Mouse (Mus musculus): ENCODE measurements at regions not wholly inside any gene's neighbourhood (a gene's known extent, or its start where the extent isn't known, plus 50 kb on each side); places are given as distances from the start of the nearest gene placed in this dataset.

DNA sequence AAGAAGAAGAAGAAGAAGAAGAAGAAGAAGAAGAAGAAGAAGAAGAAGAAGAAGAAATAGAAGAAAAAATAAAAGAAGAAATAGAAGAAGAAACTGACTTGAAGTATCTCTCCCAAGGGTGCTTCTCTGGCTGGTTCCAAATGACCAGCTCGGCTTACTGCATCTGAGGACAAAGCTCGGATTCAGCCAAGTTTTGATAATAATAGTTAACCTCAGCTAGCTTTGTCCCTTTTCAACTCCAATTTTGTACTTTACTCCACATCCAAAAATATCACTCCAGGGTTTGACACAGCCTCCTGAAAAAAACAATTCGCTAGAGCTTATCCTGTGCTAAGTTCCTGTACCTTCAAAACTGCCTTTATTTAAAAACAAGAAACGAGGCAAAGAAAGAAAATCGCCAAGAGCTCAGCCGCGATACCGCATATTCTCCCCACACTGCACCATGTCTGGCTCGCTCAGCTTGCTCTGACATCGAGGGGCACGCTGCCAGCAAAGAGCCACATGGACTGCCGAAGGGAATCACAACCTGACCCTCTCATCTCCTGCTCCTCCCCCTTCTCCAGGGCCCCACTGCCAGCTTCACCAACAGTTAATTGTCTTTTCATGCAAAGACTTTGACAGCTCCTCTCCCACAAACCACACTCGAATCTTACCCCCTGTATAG is 638.8 kb downstream of the 1700064H15Rik start:
- TF ChIP-seq CTCF (IDR thresholded peaks at IDR 0.05; ENCODE audit: low read depth) = no peak
- TF ChIP-seq EP300 (optimal IDR thresholded peaks at IDR 0.05) = no peak

All from stomach, postnatal 0 days (tissue).